Mouse (Mus musculus) CH12.LX (cell line): ENCODE results near the gene Gm35549. TPM values are rescaled to one million over a fixed set of nuclear protein-coding genes. Genes with fewer than 3 reads are reported as not detected.

Source experiments
- DNase-seq: peaks from one replicate; pipeline ENCODE4 v3.0.0-alpha.2; 2013; ENCODE audit errors: extremely low read depth
- H3K27ac ChIP-seq: 2 replicates; pipeline ENCODE4 v1.5.1; 2012; ENCODE audit warnings: low read depth, mild to moderate bottlenecking, control low read depth, moderate library complexity; ENCODE audit not compliant: insufficient read depth
- H3K27me3 ChIP-seq: replicated peaks from 2 replicates; pipeline ENCODE3; 2012; ENCODE audit warnings: inconsistent platforms
- H3K36me3 ChIP-seq, 2 experiments: replicated peaks in 1 of 2; 2 replicates each; pipeline versions ENCODE3 to v1.6.1; 2012; ENCODE audit warnings: inconsistent platforms in 1 of 2, low read length in 1 of 2, mild to moderate bottlenecking in 1 of 2, mixed read lengths in 1 of 2, moderate library complexity in 1 of 2; ENCODE audit not compliant: control insufficient read depth in 1 of 2, insufficient read depth in 1 of 2
- H3K4me1 ChIP-seq, 2 experiments: 2 replicates each; pipeline ENCODE4 v1.6.1; 2012; ENCODE audit warnings: inconsistent platforms in 1 of 2, moderate library complexity in 1 of 2; ENCODE audit not compliant: insufficient read depth in 2 of 2, control insufficient read depth in 1 of 2
- H3K4me2 ChIP-seq: 2 replicates; pipeline ENCODE4 v1.6.1; 2012; ENCODE audit warnings: low read depth, mild to moderate bottlenecking, control low read depth; ENCODE audit not compliant: poor library complexity, insufficient read depth, severe bottlenecking
- H3K4me3 ChIP-seq, 3 experiments: fragments of 150-350 bp in 1 of 3; sonication (generic) in 1 of 3; replicated peaks in 1 of 3; 2 replicates each; pipeline versions ENCODE3 to v1.5.1; 2011 to 2012; ENCODE audit warnings: low read depth in 2 of 3, low read length in 2 of 3, mild to moderate bottlenecking in 2 of 3, moderate library complexity in 2 of 3, control low read depth in 1 of 3, improper control_type of control experiment in 1 of 3, inconsistent platforms in 1 of 3, mixed read lengths in 1 of 3; ENCODE audit not compliant: poor library complexity in 1 of 3
- H3K79me2 ChIP-seq: replicated peaks from 2 replicates; pipeline ENCODE4 v1.6.1; 2012; ENCODE audit warnings: mild to moderate bottlenecking, moderate library complexity; ENCODE audit not compliant: control insufficient read depth, poor library complexity, insufficient read depth, severe bottlenecking; ENCODE audit errors: extremely low read depth
- H3K9ac ChIP-seq: 2 replicates; pipeline ENCODE4 v1.6.1; 2012; ENCODE audit warnings: low read depth, mild to moderate bottlenecking, control low read depth, moderate library complexity; ENCODE audit not compliant: insufficient read depth
- H3K9me3 ChIP-seq: replicated peaks from 2 replicates; pipeline ENCODE3; 2012; ENCODE audit warnings: low read length, inconsistent platforms, mixed read lengths
- BHLHE40 ChIP-seq: IDR thresholded peaks from 2 replicates; pipeline ENCODE4 v1.6.1; 2011; ENCODE audit warnings: mild to moderate bottlenecking, low read depth, low read length, improper control_type of control experiment
- CHD1 ChIP-seq: IDR thresholded peaks from 2 replicates; pipeline ENCODE4 v1.6.1; 2012; ENCODE audit warnings: low read depth, low read length, improper control_type of control experiment, inconsistent platforms
- E2F4 ChIP-seq: IDR thresholded peaks from 2 replicates; pipeline ENCODE4 v1.6.1; 2011; ENCODE audit warnings: low read depth, low read length, improper control_type of control experiment; ENCODE audit not compliant: insufficient replicate concordance
- EP300 ChIP-seq: IDR thresholded peaks from 2 replicates; pipeline ENCODE4 v1.6.1; 2011; ENCODE audit warnings: low read length, improper control_type of control experiment
- GABPA ChIP-seq: IDR thresholded peaks from 2 replicates; pipeline ENCODE4 v1.6.1; 2012; ENCODE audit warnings: low read depth, low read length, improper control_type of control experiment, inconsistent platforms; ENCODE audit not compliant: insufficient replicate concordance
- HCFC1 ChIP-seq: IDR thresholded peaks from 2 replicates; pipeline ENCODE4 v1.6.1; 2012; ENCODE audit warnings: low read depth, mild to moderate bottlenecking, inconsistent platforms, low read length, improper control_type of control experiment
- IRF4 ChIP-seq: IDR thresholded peaks from 2 replicates; pipeline ENCODE4 v1.6.1; 2014; ENCODE audit warnings: low read depth, mild to moderate bottlenecking, inconsistent platforms, low read length, improper control_type of control experiment
- JUN ChIP-seq: IDR thresholded peaks from 2 replicates; pipeline ENCODE4 v1.6.1; 2011; ENCODE audit warnings: low read depth, mild to moderate bottlenecking, low read length, improper control_type of control experiment, moderate library complexity; ENCODE audit not compliant: insufficient read depth
- KAT2A ChIP-seq: IDR thresholded peaks from 2 replicates; pipeline ENCODE4 v1.6.1; 2012; ENCODE audit warnings: low read length, improper control_type of control experiment, inconsistent platforms; ENCODE audit not compliant: insufficient replicate concordance
- MAFK ChIP-seq: IDR thresholded peaks from 2 replicates; pipeline ENCODE4 v1.6.1; 2011; ENCODE audit warnings: low read length, improper control_type of control experiment; ENCODE audit not compliant: insufficient replicate concordance
- MAX ChIP-seq: IDR thresholded peaks from 2 replicates; pipeline ENCODE4 v1.6.1; 2011; ENCODE audit warnings: low read length, improper control_type of control experiment
- MAZ ChIP-seq: IDR thresholded peaks from 2 replicates; pipeline ENCODE4 v1.6.1; 2012; ENCODE audit warnings: low read depth, mild to moderate bottlenecking, inconsistent platforms, low read length, improper control_type of control experiment, moderate library complexity
- MEF2A ChIP-seq: IDR thresholded peaks from 2 replicates; pipeline ENCODE4 v1.6.1; 2014; ENCODE audit warnings: low read depth, mild to moderate bottlenecking, inconsistent platforms, low read length, improper control_type of control experiment, borderline replicate concordance
- MYC ChIP-seq: IDR thresholded peaks from 2 replicates; pipeline ENCODE4 v1.6.1; 2011; ENCODE audit warnings: low read depth, mild to moderate bottlenecking, improper control_type of control experiment, low read length
- NELFE ChIP-seq: IDR thresholded peaks from 2 replicates; pipeline ENCODE4 v1.6.1; 2011; ENCODE audit warnings: low read depth, low read length, improper control_type of control experiment
- NRF1 ChIP-seq: IDR thresholded peaks from 2 replicates; pipeline ENCODE4 v1.6.1; 2014; ENCODE audit warnings: low read depth, mild to moderate bottlenecking, inconsistent platforms, low read length, improper control_type of control experiment, moderate library complexity
- PAX5 ChIP-seq: IDR thresholded peaks from 2 replicates; pipeline ENCODE4 v1.6.1; 2012; ENCODE audit warnings: low read length, inconsistent platforms, mixed read lengths
- POLR2AphosphoS2 ChIP-seq: IDR thresholded peaks from 2 replicates; pipeline ENCODE4 v1.6.1; 2011; ENCODE audit warnings: low read depth, low read length, improper control_type of control experiment
- SIN3A ChIP-seq: IDR thresholded peaks from 2 replicates; pipeline ENCODE4 v1.6.1; 2012; ENCODE audit warnings: low read length, improper control_type of control experiment, inconsistent platforms
- SMC3 ChIP-seq: IDR thresholded peaks from 2 replicates; pipeline ENCODE4 v1.6.1; 2011; ENCODE audit warnings: low read depth, low read length, improper control_type of control experiment
- TBP ChIP-seq: conservative IDR thresholded peaks from 2 replicates; pipeline ENCODE4 v1.6.1; 2011; ENCODE audit warnings: low read depth, low read length, improper control_type of control experiment
- TCF12 ChIP-seq: IDR thresholded peaks from 2 replicates; pipeline ENCODE4 v1.6.1; 2014; ENCODE audit warnings: low read depth, mild to moderate bottlenecking, inconsistent platforms, low read length, improper control_type of control experiment
- UBTF ChIP-seq: IDR thresholded peaks from 2 replicates; pipeline ENCODE4 v1.6.1; 2012; ENCODE audit warnings: low read depth, mild to moderate bottlenecking, inconsistent platforms, low read length, improper control_type of control experiment, moderate library complexity
- USF1 ChIP-seq: IDR thresholded peaks from 2 replicates; pipeline ENCODE4 v1.6.1; 2014; ENCODE audit warnings: low read depth, mild to moderate bottlenecking, inconsistent platforms, low read length, improper control_type of control experiment
- ZC3H11A ChIP-seq: IDR thresholded peaks from 2 replicates; pipeline ENCODE4 v1.6.1; 2012; ENCODE audit warnings: low read depth, mild to moderate bottlenecking, inconsistent platforms, low read length, improper control_type of control experiment
- ZKSCAN1 ChIP-seq: IDR thresholded peaks from 2 replicates; pipeline ENCODE4 v1.6.1; 2012; ENCODE audit warnings: low read depth, inconsistent platforms, low read length, improper control_type of control experiment, borderline replicate concordance
- ZMIZ1 ChIP-seq: IDR thresholded peaks from 2 replicates; pipeline ENCODE4 v1.6.1; 2012; ENCODE audit warnings: low read depth, mild to moderate bottlenecking, inconsistent platforms, low read length, improper control_type of control experiment
- ZNF384 ChIP-seq: IDR thresholded peaks from 2 replicates; pipeline ENCODE4 v1.6.1; 2012; ENCODE audit warnings: low read depth, low read length, improper control_type of control experiment, inconsistent platforms
- dilution Hi-C: fragments of 300-500 bp; cut with MboI; formaldehyde crosslinking; loops from 2 replicates; pipeline ENCODE4 v1.14.3; 2020; ENCODE audit warnings: low sequenced_read_pairs; ENCODE audit not compliant: extremely low pct_unique_long_range_greater_than_20kb, extremely low pct_ligation_motif_present
- in situ Hi-C: fragments of 300-500 bp; cut with MboI; formaldehyde crosslinking; loops from 3 replicates; pipeline ENCODE4 v1.14.3; 2019; ENCODE audit warnings: low sequenced_read_pairs, low pct_ligation_motif_present, low pct_unique_long_range_greater_than_20kb, mixed read lengths
- polyA plus RNA-seq: library from polyadenylated mRNA; unstranded; fragments of >175 nt; gene quantifications from 2 replicates; pipeline ENCODE4 v1.2.1, GENCODE M21; 2012; ENCODE audit warnings: low read depth; ENCODE audit not compliant: insufficient read length
- total RNA-seq, 2 experiments: library from RNA; depleted of rRNA; stranded (reverse); fragments of 300-350 nt in 1 of 2; fragments of >200 nt in 1 of 2; gene quantifications; 2 replicates each; pipeline ENCODE4 v1.2.3; 2012 to 2014

Gm35549 gene
- total and polyA plus RNA-seq, 3 experiments, result not detected

DNA sequence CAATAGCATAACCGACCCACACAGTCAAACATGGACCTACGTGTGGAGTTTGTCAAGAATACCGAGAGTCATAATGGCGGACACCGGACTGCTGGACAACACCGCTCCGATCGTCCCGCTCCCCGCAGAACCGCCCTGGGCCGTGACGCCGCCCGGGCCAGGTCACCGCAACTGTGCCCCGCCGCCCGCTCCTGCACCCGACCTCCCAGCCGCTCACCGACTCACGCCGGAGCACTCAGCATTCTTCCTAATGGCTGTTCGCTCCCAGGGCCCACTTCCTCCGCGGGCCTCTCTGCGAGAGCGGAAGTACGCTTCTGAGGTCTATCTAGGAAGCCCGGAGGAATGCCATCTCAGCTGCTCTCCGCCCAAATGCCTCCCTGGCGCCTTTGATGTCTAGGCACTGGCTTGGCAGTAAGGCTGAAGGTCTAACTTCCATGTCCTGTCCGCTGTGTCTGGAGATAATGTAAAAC, 21.9 kb upstream of the Gm35549 start, which contains the start of gene Zfp445 (continued):
- TF ChIP-seq TBP (peak; percentile 80), SIN3A (peak; percentile 73), HCFC1 (peak; percentile 88), BHLHE40 (no peak), TCF12 (peak; percentile 89), MAZ (no peak), USF1 (no peak), ZNF384 (no peak), PAX5 (no peak), ZC3H11A (no peak), ZMIZ1 (peak; percentile 86; the same call in 1 of the 2 replicates), UBTF (no peak), MYC (peak; percentile 66; the same call in 1 of the 2 replicates), NELFE (peak; percentile 86)

DNA sequence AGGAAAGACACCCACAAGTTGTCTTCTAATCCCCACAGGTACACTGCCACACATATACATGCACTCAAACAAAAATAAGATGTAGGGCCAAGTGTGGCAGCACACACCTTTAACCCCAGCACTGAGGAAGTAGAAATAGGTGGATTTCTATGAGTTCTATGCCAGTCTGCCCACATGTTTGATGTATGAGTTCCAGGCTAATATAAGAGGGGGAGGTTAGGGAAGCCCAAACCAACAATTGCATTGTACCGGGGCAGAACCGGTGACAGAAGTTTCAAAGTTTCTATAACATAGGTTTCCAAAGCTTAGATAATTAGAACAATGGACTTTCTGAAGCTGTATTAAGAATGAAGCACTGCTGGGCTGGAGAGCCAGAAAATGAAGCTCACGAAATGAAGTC, 21.0 kb upstream of the Gm35549 start:
- Histone ChIP-seq H3K9ac (peak overlapping the region; percentile 81), H3K27me3 (no peaks in the 10 kb centered on the region), H3K4me1 (peaks cover 0 to 18% of the 10 kb centered on the region in 2 experiments; a peak in 1 of 4 replicates), H3K27ac (no peak overlapping the region), H3K9me3 (peaks cover 41% of the 10 kb centered on the region), H3K79me2 (peaks cover 41% of the 10 kb centered on the region), H3K36me3 (peaks cover 37 to 39% of the 10 kb centered on the region in 2 experiments), H3K4me3 (peak overlapping the region; percentile 65 to 77 (median 76)), H3K4me2 (peak overlapping the region; percentile 99)
- TF ChIP-seq SMC3 (no peak), MYC (no peak), TBP (no peak), UBTF (no peak), KAT2A (no peak), MAX (no peak), CHD1 (no peak), MAFK (no peak)
- in situ Hi-C loops, result no loop called here
- DNase-seq, result no peak
- dilution Hi-C loops, result no loop called here

DNA sequence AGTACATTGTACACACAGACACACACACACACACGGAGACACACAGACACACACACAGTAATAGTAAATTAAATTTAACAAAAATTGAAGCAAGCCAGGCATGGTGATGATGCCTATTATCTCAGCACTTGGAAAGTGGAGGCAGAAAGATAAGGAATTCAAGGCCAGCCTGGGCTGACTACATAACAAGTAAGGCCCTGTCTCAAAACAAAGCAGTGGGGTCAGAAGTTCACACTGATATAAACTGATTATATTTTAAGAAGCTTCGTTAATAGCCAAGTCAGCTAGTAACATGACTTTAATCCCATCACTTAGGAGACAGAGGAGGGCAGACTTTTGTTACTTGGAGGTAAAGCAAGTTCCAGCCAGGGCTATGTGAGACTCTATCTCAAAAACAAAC, 19.9 kb upstream of the Gm35549 start:
- Histone ChIP-seq H3K9me3 (peaks cover 52% of the 10 kb centered on the region), H3K4me2 (peak overlapping the region; percentile 36; the same call in 1 of the 2 replicates), H3K4me1 (peaks cover 0 to 18% of the 10 kb centered on the region in 2 experiments; a peak in 1 of 4 replicates), H3K79me2 (peaks cover 43% of the 10 kb centered on the region), H3K36me3 (peaks cover 46 to 50% of the 10 kb centered on the region in 2 experiments), H3K27me3 (no peaks in the 10 kb centered on the region), H3K27ac (no peak overlapping the region), H3K4me3 (no peak overlapping the region), H3K9ac (no peak overlapping the region)
- in situ Hi-C loops (no loop called here), dilution Hi-C loops (no loop called here)
- DNase-seq, result no peak
- TF ChIP-seq ZKSCAN1 (no peak), GABPA (no peak), UBTF (no peak), IRF4 (no peak), EP300 (no peak), MAX (no peak), MEF2A (no peak), POLR2AphosphoS2 (no peak), E2F4 (no peak), SIN3A (no peak), NRF1 (no peak), HCFC1 (no peak), JUN (no peak)
